Mouse (Mus musculus) limb, embryonic 13.5 days (tissue): ENCODE results near the gene Ube2r2. TPM values are rescaled to one million over a fixed set of nuclear protein-coding genes. Genes with fewer than 3 reads are reported as not detected.

Source experiments
- ATAC-seq: fragments of 200-750 bp; cut with Nextera tagmentation; 2 replicates; pipeline ENCODE4 v1.8.0; 2017; ENCODE audit warnings: low read depth, moderate number of reproducible peaks, moderate TSS enrichment; ENCODE audit not compliant: low FRiP score
- H3K27ac ChIP-seq: fragments of 300-500 bp; sonication (generic); 2 replicates; pipeline ENCODE4 v1.5.1; 2015; ENCODE audit warnings: inconsistent platforms, mild to moderate bottlenecking, moderate library complexity
- H3K27me3 ChIP-seq: fragments of 300-500 bp; sonication (generic); 2 replicates; pipeline ENCODE4 v1.6.1; 2015; ENCODE audit warnings: mild to moderate bottlenecking, inconsistent platforms
- H3K36me3 ChIP-seq: fragments of 300-500 bp; sonication (generic); 2 replicates; pipeline ENCODE4 v1.6.1; 2015; ENCODE audit warnings: inconsistent platforms, mild to moderate bottlenecking, moderate library complexity
- H3K4me1 ChIP-seq: fragments of 300-500 bp; sonication (generic); 2 replicates; pipeline ENCODE4 v1.6.1; 2015; ENCODE audit warnings: inconsistent platforms
- H3K4me2 ChIP-seq: fragments of 300-500 bp; sonication (generic); replicated peaks from 2 replicates; pipeline ENCODE4 v1.6.1; 2015; ENCODE audit warnings: inconsistent platforms, mild to moderate bottlenecking, moderate library complexity
- H3K4me3 ChIP-seq: fragments of 300-500 bp; sonication (generic); 2 replicates; pipeline ENCODE4 v1.5.1; 2015; ENCODE audit warnings: moderate library complexity, mild to moderate bottlenecking, inconsistent platforms
- H3K9ac ChIP-seq: fragments of 300-500 bp; sonication (generic); 2 replicates; pipeline ENCODE4 v1.6.1; 2015; ENCODE audit warnings: mild to moderate bottlenecking, inconsistent platforms
- H3K9me3 ChIP-seq: fragments of 300-500 bp; sonication (generic); 2 replicates; pipeline ENCODE4 v1.6.1; 2016; ENCODE audit warnings: inconsistent platforms
- WGBS: fragments of 180-500 bp; shearing (Covaris S2); methylation state at CpG from one replicate; pipeline ENCODE4 v1.1.7; 2015; 5-methylcytosine and 5-hydroxymethylcytosine counted together
- polyA plus RNA-seq: library from polyadenylated mRNA; unstranded; fragments of >200 nt; fragmentation: Nextera tagmentation; extraction: Ambion mirVana; gene quantifications from 2 replicates; pipeline ENCODE4 v1.2.1, GENCODE M21; 2015

Ube2r2 gene
- polyA plus RNA-seq, 1 experiment from 2014 or later: 94.5 TPM

GRCm38 (mm10) chr4:41192544-41193512 lies 57.3 kb downstream of the Ube2r2 start:
- no peaks in the 10 kb centered on the region for H3K27me3 ChIP-seq
- 53% methylated on average over 14 of the region's 14 CpGs for WGBS
- no peaks in the 10 kb centered on the region for H3K9me3 ChIP-seq
- ATAC-seq: no peak; the same call in 1 of the 2 replicates
- peak overlapping the region; percentile 69; the same call in 1 of the 2 replicates for H3K27ac ChIP-seq
- 0 out of 2 replicates have a peak, but pooled peaks cover 6% of the 10 kb centered on the region for H3K4me1 ChIP-seq
- H3K4me3 ChIP-seq: no peak overlapping the region
- H3K36me3 ChIP-seq: peaks cover 88% of the 10 kb centered on the region
- no peak overlapping the region for H3K4me2 ChIP-seq
- no peak overlapping the region for H3K9ac ChIP-seq

- Histone ChIP-seq H3K9me3 (no peaks in the 10 kb centered on the region), H3K27ac (no peak overlapping the region), H3K4me3 (no peak overlapping the region), H3K4me1 (0 out of 2 replicates have a peak, but pooled peaks cover 6% of the 10 kb centered on the region), H3K9ac (no peak overlapping the region), H3K4me2 (no peak overlapping the region), H3K36me3 (peaks cover 98% of the 10 kb centered on the region), H3K27me3 (no peaks in the 10 kb centered on the region)
- WGBS: 90% methylated on average over 15 of the region's 15 CpGs
- no peak for ATAC-seq
These were observed 59.8 kb downstream of the Ube2r2 start for GRCm38 (mm10) chr4:41195328-41195727.

DNA sequence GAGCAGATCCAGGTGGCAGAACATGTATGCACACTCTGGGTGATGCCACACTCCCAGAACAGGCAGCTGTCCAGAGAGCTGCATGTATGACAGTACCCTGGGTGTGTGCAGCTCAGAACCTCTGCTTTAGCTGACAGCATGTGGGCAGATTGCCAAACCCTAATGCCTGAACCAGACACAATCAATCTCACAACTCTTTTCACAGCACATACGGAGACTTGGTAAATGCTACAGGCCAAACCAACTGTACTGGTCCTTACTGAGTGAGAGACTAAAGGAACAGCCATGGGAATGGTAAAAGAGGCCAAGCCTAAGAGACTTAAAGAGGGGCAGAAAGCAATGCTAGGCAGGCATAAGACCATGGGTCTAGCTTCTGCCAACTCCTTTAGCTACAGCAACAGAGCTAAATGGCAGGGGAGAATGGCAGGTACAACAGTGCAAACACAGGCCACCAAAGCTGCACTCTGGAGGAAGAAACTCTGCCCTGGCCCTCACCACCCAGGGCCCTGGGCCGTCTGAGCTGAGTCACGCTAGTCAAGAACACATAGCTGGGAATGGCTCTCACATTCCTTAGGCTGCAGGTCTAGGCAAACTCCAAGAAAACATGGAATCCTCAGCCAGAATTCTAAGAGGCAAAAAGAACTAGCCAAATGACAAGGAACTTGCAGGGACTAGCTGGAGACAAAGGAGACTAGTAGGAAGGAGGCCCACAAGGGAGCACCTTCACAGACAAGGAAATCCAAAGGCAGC lies 61.5 kb downstream of the Ube2r2 start:
- H3K4me2 ChIP-seq: no peak overlapping the region

GRCm38 (mm10) chr4:41202135-41202534 lies 66.6 kb downstream of the Ube2r2 start:
- Histone ChIP-seq H3K4me1 (0 out of 2 replicates have a peak, but pooled peaks cover 3% of the 10 kb centered on the region), H3K9me3 (no peaks in the 10 kb centered on the region), H3K36me3 (peaks cover 97% of the 10 kb centered on the region), H3K27me3 (no peaks in the 10 kb centered on the region), H3K27ac (no peak overlapping the region), H3K4me2 (no peak overlapping the region), H3K4me3 (no peak overlapping the region), H3K9ac (no peak overlapping the region)
- 90% methylated on average over 8 of the region's 8 CpGs for WGBS
- no peak for ATAC-seq

More for the DNA sequence above, 61.5 kb downstream of the Ube2r2 start:
- 50% methylated on average over 3 of the region's 3 CpGs for WGBS
- no peak for ATAC-seq
- Histone ChIP-seq H3K4me1 (0 out of 2 replicates have a peak, but pooled peaks cover 6% of the 10 kb centered on the region), H3K36me3 (peaks cover 99% of the 10 kb centered on the region), H3K27me3 (no peaks in the 10 kb centered on the region), H3K9me3 (no peaks in the 10 kb centered on the region), H3K27ac (peak overlapping the region; percentile 22; the same call in 1 of the 2 replicates), H3K9ac (no peak overlapping the region), H3K4me3 (no peak overlapping the region)

DNA sequence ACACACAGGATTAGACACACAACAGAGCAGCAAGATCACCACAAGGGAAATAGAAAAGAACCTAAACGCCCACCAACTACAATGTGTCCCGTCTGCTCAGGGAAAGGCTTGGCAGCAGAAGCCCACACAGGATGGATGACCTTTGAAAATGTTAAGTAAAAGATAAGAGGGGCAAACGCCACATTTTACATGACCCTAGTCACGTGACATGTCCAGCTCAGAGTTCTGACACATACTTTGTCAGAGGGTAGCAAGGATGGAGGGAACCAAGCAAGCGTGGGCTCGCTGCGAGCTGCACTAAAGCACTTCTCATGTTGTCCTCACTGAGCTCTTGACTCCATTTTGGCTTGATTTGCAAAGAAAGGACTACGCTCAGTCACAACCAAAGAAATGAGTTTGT lies 70.2 kb downstream of the Ube2r2 start:
- Histone ChIP-seq H3K9ac (no peak overlapping the region), H3K4me3 (no peak overlapping the region), H3K36me3 (peaks cover 94% of the 10 kb centered on the region), H3K27ac (no peak overlapping the region), H3K4me2 (no peak overlapping the region), H3K9me3 (no peaks in the 10 kb centered on the region), H3K4me1 (no peaks in the 10 kb centered on the region), H3K27me3 (no peaks in the 10 kb centered on the region)
- ATAC-seq: no peak
- 90% methylated on average over 8 of the region's 8 CpGs for WGBS

GRCm38 (mm10) chr4:41208050-41208449 lies 72.5 kb downstream of the Ube2r2 start:
- WGBS: 85% methylated on average over 4 of the region's 4 CpGs
- Histone ChIP-seq H3K36me3 (peaks cover 92% of the 10 kb centered on the region), H3K4me2 (no peak overlapping the region), H3K9me3 (no peaks in the 10 kb centered on the region), H3K27ac (no peak overlapping the region), H3K27me3 (no peaks in the 10 kb centered on the region), H3K4me3 (no peak overlapping the region), H3K9ac (no peak overlapping the region), H3K4me1 (no peaks in the 10 kb centered on the region)
- ATAC-seq: no peak

DNA sequence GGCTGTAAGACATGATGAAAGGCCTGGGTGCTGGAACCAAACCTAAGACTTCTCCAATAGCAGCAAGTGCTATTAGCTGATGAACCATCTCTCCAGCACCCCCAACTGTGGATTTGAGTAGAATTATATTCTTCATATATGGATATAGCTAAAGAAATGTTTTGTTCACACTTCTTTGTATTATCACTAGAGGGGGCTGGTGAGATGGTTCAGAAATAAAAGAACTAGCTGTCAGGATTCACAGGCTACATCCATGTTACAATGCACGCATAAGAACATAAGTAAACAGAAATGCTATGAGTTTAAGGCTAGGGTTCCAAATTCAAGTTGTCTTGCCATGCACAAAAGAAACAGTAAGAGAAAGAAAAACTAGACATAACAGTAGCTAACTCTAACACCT lies 89.9 kb downstream of the Ube2r2 start:
- ATAC-seq: no peak
- H3K27me3 ChIP-seq: no peaks in the 10 kb centered on the region
- no peaks in the 10 kb centered on the region for H3K9me3 ChIP-seq
- no peak overlapping the region for H3K27ac ChIP-seq
- H3K4me1 ChIP-seq: no peaks in the 10 kb centered on the region
- no peak overlapping the region for H3K4me2 ChIP-seq
- peaks cover 100% of the 10 kb centered on the region for H3K36me3 ChIP-seq
- no peak overlapping the region for H3K4me3 ChIP-seq
- H3K9ac ChIP-seq: no peak overlapping the region
- whole genome bisulfite sequencing: 91% methylated on average over 1 of the region's 1 CpGs

- Histone ChIP-seq H3K27me3 (no peaks in the 10 kb centered on the region), H3K9ac (no peak overlapping the region), H3K9me3 (no peaks in the 10 kb centered on the region), H3K4me1 (no peaks in the 10 kb centered on the region), H3K36me3 (peaks cover 100% of the 10 kb centered on the region), H3K27ac (no peak overlapping the region), H3K4me2 (no peak overlapping the region), H3K4me3 (no peak overlapping the region)
- no peak for ATAC-seq
- 82% methylated on average over 3 of the region's 3 CpGs for WGBS
These were observed 90.8 kb downstream of the Ube2r2 start for GRCm38 (mm10) chr4:41226351-41226750.

- H3K36me3 ChIP-seq: peaks cover 61% of the 10 kb centered on the region
These were observed 100.1 kb downstream of the Ube2r2 start for GRCm38 (mm10) chr4:41235621-41236020.

DNA sequence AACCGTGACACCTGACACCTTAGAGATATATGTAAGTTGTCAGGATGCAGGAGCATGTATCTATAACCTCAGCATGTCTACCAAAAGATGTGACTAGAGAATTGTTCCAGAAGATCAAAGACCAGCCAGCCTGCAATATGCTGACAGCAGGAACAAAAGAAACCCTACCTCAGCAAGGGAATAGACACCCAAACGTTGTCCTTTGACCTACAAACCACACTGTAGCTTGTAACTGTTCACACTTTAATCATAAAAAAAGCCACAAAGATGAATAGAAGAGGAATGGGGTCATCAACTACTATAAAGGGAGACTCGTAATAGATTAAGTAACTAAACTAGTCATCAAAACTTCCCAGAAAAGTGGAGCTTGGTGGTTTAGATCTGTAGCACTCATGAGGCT lies 105.4 kb downstream of the Ube2r2 start:
- 80% methylated on average over 3 of the region's 3 CpGs for WGBS
- Histone ChIP-seq H3K9ac (no peak overlapping the region), H3K4me1 (no peaks in the 10 kb centered on the region), H3K9me3 (no peaks in the 10 kb centered on the region), H3K36me3 (peaks cover 42% of the 10 kb centered on the region), H3K4me2 (no peak overlapping the region), H3K27ac (no peak overlapping the region), H3K27me3 (no peaks in the 10 kb centered on the region), H3K4me3 (no peak overlapping the region)
- no peak for ATAC-seq

More at GRCm38 (mm10) chr4:41235621-41236020, 100.1 kb downstream of the Ube2r2 start:
- Histone ChIP-seq H3K27me3 (no peaks in the 10 kb centered on the region), H3K9ac (no peak overlapping the region), H3K9me3 (no peaks in the 10 kb centered on the region), H3K4me2 (no peak overlapping the region), H3K4me1 (no peaks in the 10 kb centered on the region), H3K27ac (no peak overlapping the region), H3K4me3 (no peak overlapping the region)
- ATAC-seq: no peak
- 88% methylated on average over 5 of the region's 5 CpGs for whole genome bisulfite sequencing
